Mouse (Mus musculus): Measurements from ENCODE around the gene Oas1f.

DNA sequence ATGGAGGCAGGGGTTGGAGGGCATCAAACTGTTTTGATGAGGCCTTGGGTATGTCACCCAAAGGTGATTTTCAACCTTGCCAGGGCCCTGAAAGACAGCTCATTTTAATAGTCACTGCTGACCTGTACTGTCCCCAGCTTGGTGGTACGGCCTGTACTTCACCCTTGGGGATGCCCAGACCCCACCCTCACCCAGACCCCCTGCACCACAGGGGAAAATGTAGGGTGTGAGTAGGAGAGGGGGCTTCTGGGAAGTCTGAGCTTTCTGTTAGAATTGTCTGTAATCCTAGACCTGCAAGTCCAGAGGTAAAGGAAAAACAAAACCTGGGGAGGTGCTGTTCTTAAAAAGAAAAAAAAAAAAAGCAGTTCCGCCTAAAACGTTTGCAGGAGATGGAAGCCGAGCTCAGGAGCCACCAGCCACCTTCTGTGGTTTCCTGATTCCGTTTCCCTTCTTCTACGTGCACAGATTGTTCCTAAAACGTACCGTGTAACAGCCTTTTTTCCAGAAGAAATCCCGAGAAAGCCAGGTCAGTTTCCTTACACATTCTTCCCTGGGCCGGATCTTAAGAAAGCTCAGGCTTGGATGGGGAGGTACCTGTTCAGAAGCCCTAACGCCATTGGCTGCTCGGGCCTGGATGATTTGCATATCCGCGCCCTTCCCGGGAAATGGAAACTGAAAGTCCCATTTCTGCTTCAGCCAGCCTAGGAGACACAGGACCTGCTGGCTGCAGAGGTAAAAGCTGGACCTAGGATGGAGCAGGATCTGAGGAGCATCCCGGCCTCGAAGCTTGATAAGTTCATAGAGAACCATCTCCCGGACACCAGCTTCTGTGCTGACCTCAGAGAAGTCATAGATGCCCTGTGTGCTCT is 35.0 kb upstream of the Oas1f start, which contains the start of gene Oas1c:
- TF ChIP-seq CTCF (IDR thresholded peaks at IDR 0.05; ENCODE audit: low read depth, low read length) (no peak), TAL1 (conservative IDR thresholded peaks at IDR 0.05; ENCODE audit: low read depth, low read length) (no peak), GATA1 (IDR thresholded peaks at IDR 0.05; ENCODE audit: borderline replicate concordance, low read length) (no peak)

Measured in G1E (cell line).